Mouse (Mus musculus): Measurements from ENCODE around the gene Pepd. TPM values are rescaled to one million over a fixed set of nuclear protein-coding genes. Genes with fewer than 3 reads are reported as not detected.

Gene Pepd
- polyA plus RNA-seq, 1 experiment from 2014 or later: 75.2 TPM

DNA sequence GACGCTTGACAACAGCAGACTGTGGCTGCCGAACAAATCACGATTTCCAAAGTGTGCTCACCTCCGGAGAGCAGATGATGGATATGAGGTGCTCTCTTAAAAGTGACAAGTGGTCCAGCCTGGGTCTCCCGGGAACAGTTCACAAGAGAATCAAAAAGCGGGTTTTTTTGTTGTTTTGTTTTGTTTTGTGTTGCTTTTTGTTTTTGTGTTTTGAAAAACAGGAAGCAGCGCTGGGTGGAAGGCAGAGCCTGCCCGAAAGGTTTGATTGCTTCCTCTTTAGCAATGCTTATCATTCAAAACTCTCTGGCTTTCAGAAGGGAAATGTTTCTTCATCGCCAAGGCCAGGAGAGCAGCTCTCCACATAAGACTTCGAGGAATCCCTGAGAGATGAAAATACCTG, 144.8 kb downstream of the Pepd start:
- Histone ChIP-seq H3K36me3 (peaks cover 13% of the 10 kb centered on the region), H3K9me3 (replicated peaks) (no peaks in the 10 kb centered on the region), H3K4me3 (peak overlapping the region; percentile 84), H3K27me3 (ENCODE audit: low read depth, poor library complexity, severe bottlenecking) (no peaks in the 10 kb centered on the region), H3K4me1 (peaks cover 17% of the 10 kb centered on the region), H3K27ac (peak overlapping the region; percentile 97)
- 29% methylated on average over 10 of the region's 10 CpGs for WGBS
- no peak for DNase-seq (ENCODE audit: low spot score)

DNA sequence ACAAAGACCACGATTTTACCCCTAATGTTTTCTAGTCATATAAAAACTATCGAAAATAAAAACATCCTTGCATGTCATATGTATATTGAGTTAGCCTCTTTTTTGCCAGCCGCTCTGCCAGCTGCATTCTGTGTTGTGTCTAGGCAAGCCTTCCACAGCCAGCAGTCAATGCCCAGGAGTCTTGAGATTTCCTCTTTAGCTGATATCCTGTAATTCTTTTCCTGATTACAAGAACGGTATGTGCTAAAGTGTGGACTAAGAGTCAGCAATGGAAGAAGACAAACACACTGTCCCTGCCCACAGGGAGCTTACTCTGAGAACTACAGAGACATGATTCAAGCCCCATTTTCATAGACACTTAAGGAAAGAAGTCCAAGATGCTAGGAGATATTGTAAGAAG, 145.4 kb downstream of the Pepd start:
- no peak overlapping the region for H3K4me3 ChIP-seq
- WGBS: 86% methylated on average over 4 of the region's 4 CpGs

DNA sequence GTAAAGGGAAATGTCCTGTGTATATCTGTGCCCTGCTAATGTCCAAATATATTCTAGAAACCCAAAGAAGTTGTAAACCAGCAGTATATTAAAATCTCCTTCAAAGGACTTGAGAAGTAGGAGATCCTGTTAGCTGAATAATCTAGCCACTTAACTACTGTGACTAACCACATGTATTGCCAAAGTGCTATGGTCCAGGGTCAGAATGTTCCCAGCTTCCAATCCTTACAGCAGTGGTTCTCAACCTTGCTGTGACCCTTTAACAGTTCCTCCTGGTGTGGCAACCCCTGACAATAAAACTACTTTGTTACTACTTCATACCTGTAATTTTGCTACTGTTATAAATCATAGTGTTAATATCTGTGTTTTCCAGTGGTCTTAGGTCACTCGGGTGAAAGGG, 146.2 kb downstream of the Pepd start:
- Histone ChIP-seq H3K4me1 (peaks cover 17% of the 10 kb centered on the region), H3K9me3 (replicated peaks) (no peaks in the 10 kb centered on the region), H3K27ac (no peak overlapping the region), H3K36me3 (peaks cover 3% of the 10 kb centered on the region), H3K27me3 (ENCODE audit: low read depth, poor library complexity, severe bottlenecking) (no peaks in the 10 kb centered on the region), H3K4me3 (no peak overlapping the region)
- 78% methylated on average over 1 of the region's 1 CpGs for WGBS
- DNase-seq (ENCODE audit: low spot score): no peak

More for the DNA sequence above, 145.4 kb downstream of the Pepd start:
- Histone ChIP-seq H3K4me1 (peaks cover 17% of the 10 kb centered on the region), H3K9me3 (replicated peaks) (no peaks in the 10 kb centered on the region), H3K36me3 (peaks cover 11% of the 10 kb centered on the region), H3K27me3 (ENCODE audit: low read depth, poor library complexity, severe bottlenecking) (no peaks in the 10 kb centered on the region), H3K27ac (no peak overlapping the region)
- DNase-seq (ENCODE audit: low spot score): no peak

DNA sequence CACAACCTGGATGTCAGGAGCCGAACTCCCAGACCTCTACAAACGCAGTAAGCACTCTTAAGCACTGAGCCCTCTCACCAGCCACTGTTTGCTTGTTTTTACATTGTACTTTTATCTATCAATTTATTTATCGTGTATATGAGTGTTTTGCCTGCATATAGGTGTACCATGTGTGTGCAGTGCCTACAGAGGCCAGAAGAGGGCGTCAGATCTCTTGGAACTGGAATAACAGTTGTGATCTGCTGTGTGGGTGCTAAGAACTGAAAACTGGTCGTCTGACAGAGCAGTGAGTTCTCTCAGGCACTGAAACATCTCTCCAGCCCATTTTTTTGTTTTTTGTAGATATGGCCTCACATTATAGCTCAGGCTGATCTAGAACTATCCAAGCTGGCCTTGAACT, 147.3 kb downstream of the Pepd start:
- Histone ChIP-seq H3K27ac (no peak overlapping the region), H3K4me3 (no peak overlapping the region), H3K4me1 (peaks cover 16% of the 10 kb centered on the region), H3K36me3 (no peaks in the 10 kb centered on the region), H3K9me3 (replicated peaks) (no peaks in the 10 kb centered on the region), H3K27me3 (ENCODE audit: low read depth, poor library complexity, severe bottlenecking) (no peaks in the 10 kb centered on the region)
- WGBS: 75% methylated on average over 5 of the region's 5 CpGs
- no peak for DNase-seq (ENCODE audit: low spot score)

DNA sequence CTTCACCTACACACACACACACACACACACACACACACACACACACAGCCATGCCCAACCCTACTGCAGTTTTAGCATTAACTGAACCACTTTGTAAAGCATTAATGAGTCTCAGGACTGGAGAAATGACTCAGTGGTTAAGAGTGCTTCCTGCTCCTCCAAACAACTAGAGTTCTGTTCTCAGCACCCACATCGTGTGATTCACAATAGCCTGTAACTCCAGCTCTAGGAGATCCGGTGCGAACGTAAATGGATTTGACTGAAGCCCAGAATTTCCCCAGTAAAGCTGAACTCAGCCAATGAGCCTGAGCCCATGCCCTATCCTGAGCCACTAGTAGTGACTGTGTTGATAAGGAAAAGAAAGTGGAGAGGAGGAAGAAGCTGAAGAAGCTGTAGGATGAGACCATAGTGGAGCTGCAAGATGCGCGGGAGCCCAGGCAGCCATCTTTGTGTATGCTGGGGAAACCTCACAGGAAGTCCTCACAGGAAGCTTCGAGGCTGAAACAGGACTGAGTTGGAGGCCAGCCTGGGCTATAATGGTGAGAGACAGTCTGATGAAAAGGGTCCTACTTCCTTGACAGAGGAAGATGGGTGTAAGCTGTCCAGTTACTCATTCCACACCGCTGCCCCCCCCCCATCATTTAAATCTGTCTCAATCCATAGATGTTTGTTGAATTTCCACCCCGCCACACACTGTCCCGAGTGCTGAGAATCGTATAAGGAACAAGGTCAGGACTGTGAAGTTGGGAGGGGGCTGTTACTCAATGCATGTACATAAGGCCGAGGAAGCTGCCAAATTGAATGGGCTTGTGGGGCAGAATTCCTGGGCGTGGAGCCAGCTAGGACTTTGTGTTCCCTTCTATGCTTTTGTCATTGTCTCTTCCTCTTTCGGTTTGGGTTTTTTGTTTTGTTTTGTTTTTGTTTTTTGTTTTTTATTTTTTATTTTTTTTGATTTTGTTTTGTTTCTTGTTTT, 152.4 kb downstream of the Pepd start:
- H3K27me3 ChIP-seq (ENCODE audit: low read depth, poor library complexity, severe bottlenecking): no peaks in the 10 kb centered on the region
- no peak for DNase-seq (ENCODE audit: low spot score)
- H3K36me3 ChIP-seq: no peaks in the 10 kb centered on the region
- H3K4me3 ChIP-seq: no peak overlapping the region
- no peaks in the 10 kb centered on the region for H3K4me1 ChIP-seq
- H3K9me3 ChIP-seq (replicated peaks): no peaks in the 10 kb centered on the region
- WGBS: 87% methylated on average over 14 of the region's 14 CpGs
- H3K27ac ChIP-seq: no peak overlapping the region

DNA sequence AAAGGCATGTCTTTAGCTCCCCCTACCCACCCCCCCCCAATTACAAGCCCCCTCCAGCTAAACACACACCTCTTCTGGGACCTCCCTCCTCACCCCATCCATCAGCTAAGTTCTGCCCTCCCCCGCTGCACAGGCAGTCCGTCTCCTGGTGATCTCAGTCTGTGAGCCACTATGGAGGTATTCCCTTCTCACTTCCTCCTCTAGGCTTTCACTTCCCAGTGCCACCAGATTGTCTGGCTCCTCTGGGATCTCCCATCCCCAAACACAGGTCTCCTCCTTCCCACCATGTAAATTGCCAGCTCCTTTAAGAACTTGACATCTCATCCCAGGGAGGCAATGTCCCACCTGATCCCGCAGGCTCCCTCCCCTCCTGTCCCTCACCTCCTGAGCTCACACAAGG, 153.8 kb downstream of the Pepd start:
- no peaks in the 10 kb centered on the region for H3K27me3 ChIP-seq (ENCODE audit: low read depth, poor library complexity, severe bottlenecking)
- WGBS: 71% methylated on average over 3 of the region's 3 CpGs
- no peak overlapping the region for H3K27ac ChIP-seq
- H3K4me3 ChIP-seq: no peak overlapping the region
- no peaks in the 10 kb centered on the region for H3K4me1 ChIP-seq
- H3K9me3 ChIP-seq (replicated peaks): no peaks in the 10 kb centered on the region
- H3K36me3 ChIP-seq: no peaks in the 10 kb centered on the region
- no peak for DNase-seq (ENCODE audit: low spot score)

DNA sequence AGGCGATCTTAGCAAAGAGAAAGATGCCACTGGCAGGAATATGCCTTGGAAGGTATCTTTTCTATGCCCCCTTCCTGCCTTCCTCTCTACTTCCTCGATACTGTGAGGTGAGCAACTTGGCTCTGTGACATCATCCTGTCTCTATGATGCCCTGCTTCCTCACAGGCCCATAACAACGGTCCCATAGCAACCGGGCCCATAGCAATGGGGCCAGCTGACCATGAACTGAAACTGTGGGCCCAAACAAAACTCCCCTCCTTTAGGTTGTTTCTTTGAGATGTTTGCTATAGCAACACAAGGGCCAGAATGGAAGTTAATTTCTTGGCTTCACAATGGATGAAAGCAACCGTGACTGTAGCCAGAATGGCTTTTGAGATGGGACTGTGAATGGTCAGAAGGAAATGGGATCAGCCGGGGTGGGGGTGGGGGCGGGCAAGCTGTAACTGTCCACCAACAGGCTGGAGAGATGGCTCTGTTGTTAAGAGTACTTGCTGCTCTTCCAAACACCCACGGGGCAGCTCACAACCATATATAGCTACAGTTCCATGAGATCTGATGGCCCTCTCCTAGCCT, 154.5 kb downstream of the Pepd start:
- Histone ChIP-seq H3K36me3 (no peaks in the 10 kb centered on the region), H3K27ac (no peak overlapping the region), H3K4me3 (no peak overlapping the region), H3K9me3 (replicated peaks) (no peaks in the 10 kb centered on the region), H3K27me3 (ENCODE audit: low read depth, poor library complexity, severe bottlenecking) (no peaks in the 10 kb centered on the region), H3K4me1 (no peaks in the 10 kb centered on the region)
- no peak for DNase-seq (ENCODE audit: low spot score)
- 84% methylated on average over 8 of the region's 8 CpGs for WGBS

DNA sequence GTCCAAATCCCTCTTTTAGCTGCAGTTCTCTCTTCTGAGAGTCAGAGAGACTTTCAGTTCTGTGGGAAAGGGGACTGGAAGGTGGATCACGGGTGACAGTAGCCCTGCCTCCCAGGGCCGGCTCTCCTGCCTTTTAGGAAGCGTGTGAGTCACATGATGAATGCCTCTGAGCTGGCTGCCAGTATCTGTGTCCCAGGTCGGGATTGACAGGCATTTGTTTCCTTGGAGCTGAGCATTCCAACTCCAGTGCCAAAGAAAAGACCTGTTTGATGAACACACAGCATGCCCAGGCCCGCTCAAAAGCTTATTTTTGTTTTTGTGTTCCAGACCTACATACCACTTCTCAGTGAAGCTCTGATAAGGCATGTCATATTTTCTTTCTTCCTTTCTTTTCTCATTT, 164.5 kb downstream of the Pepd start:
- Histone ChIP-seq H3K27ac (no peak overlapping the region), H3K4me3 (no peak overlapping the region), H3K27me3 (ENCODE audit: low read depth, poor library complexity, severe bottlenecking) (no peaks in the 10 kb centered on the region), H3K4me1 (peaks cover 15% of the 10 kb centered on the region), H3K9me3 (replicated peaks) (no peaks in the 10 kb centered on the region), H3K36me3 (no peaks in the 10 kb centered on the region)
- DNase-seq (ENCODE audit: low spot score): no peak
- WGBS: 50% methylated on average over 5 of the region's 5 CpGs

DNA sequence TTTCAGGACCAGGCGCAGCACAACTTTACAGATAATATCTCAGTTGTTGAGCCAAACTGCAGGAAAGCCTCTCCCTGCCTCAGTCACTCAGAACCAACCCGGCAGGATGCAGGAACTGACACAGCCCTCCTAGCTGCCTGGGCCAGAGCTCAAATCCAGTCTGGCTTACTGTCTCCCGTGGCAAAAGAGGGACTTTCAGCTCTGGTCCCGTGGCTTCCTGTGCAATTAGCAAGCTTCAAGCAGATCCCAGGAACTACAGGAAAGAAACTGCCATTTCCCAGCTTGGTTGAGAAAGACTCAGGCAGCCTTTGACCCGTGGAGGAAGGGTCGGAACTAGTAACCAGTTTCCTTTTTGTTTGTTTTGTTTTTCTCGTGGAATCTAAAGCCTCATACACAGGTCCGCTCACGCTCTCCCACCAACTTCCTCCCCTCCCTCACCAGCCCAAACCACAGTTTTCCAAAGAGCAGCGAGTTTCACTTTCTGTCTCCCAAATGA, 168.7 kb downstream of the Pepd start:
- Histone ChIP-seq H3K4me3 (no peak overlapping the region), H3K27ac (peak overlapping the region; percentile 64), H3K27me3 (ENCODE audit: low read depth, poor library complexity, severe bottlenecking) (peaks cover 14% of the 10 kb centered on the region), H3K4me1 (peaks cover 21% of the 10 kb centered on the region), H3K9me3 (replicated peaks) (no peaks in the 10 kb centered on the region), H3K36me3 (no peaks in the 10 kb centered on the region)
- 39% methylated on average over 10 of the region's 10 CpGs for WGBS
- peak; percentile 42 for DNase-seq (ENCODE audit: low spot score)

DNA sequence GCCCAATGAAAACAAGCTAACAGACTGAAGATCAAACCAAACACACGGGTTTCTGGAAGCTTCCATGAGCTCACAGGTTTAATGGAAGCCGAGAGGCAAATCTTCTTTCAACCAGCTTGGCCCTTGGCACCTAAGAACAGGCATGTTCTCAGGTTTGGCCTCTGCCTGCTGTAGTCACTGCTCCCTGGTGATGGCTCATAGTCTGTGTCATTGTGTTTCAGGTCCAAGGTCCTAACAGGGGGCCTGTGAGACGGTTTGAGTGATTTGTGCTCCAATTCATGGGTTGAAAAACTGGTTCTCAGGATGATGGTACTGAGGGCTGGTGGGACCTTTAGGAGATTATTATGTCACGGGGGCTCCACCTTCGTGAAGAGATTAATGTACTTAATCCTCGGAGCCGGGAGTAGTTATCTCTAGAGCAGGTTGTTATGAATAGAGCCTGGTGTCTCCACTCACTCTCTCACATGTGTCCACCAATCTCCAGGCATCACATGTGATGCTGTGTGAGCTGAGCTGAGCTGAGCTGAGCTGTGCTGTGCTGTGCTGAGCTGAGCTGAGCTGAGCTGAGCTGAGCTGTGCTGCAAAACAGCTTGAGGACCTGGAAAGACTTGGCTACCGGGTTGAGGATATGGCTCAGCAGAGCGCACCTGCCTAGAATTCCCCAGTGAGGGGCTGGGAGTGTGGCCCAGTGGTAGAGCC, 169.4 kb downstream of the Pepd start:
- no peaks in the 10 kb centered on the region for H3K9me3 ChIP-seq (replicated peaks)
- H3K27ac ChIP-seq: peak overlapping the region; percentile 64

DNA sequence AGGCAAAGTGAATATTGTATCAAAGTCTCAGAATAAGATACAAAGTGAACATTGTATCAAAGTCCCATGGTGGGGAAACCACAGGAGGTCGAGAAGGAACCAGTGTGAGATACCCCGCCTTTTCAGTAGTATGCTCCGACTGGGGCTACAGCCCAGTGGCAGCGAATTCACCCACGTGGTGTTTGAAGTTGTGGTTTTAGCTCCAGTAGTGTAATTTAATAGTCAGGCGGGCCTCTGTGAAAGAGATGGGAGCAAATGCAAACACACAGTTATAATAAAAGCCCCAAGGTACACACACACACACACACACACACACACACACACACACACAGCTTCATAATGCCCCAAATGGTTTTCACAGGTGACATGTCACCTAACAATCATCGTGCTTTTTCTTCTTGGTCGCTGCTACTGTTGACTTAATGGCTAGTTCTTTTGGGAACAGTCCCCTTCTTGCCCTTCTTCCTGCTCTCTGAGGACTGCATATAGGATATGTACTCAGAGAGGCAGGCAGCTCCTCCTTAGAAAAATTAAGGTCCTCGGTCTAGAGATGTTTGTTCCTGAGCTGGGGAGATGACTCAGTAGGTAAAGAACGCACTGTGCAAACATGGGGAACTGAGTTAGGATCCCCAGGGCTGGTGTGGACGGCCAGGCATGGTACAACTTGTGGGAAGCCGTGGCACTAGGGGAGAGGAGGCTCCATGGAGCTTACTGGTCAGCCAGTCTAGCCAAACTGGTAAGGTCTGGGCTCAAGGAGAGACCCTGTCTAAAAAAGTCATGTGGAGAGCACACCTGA, 172.6 kb downstream of the Pepd start:
- Histone ChIP-seq H3K36me3 (no peaks in the 10 kb centered on the region), H3K4me1 (peaks cover 33% of the 10 kb centered on the region), H3K4me3 (no peak overlapping the region), H3K27me3 (ENCODE audit: low read depth, poor library complexity, severe bottlenecking) (peaks cover 17% of the 10 kb centered on the region), H3K27ac (no peak overlapping the region), H3K9me3 (replicated peaks) (no peaks in the 10 kb centered on the region)
- DNase-seq (ENCODE audit: low spot score): no peak
- WGBS: 81% methylated on average over 12 of the region's 12 CpGs

More for the DNA sequence above, 169.4 kb downstream of the Pepd start:
- no peaks in the 10 kb centered on the region for H3K36me3 ChIP-seq
- H3K4me3 ChIP-seq: no peak overlapping the region
- DNase-seq (ENCODE audit: low spot score): no peak
- H3K27me3 ChIP-seq (ENCODE audit: low read depth, poor library complexity, severe bottlenecking): peaks cover 17% of the 10 kb centered on the region
- H3K4me1 ChIP-seq: peaks cover 27% of the 10 kb centered on the region
- 85% methylated on average over 9 of the region's 9 CpGs for WGBS

DNA sequence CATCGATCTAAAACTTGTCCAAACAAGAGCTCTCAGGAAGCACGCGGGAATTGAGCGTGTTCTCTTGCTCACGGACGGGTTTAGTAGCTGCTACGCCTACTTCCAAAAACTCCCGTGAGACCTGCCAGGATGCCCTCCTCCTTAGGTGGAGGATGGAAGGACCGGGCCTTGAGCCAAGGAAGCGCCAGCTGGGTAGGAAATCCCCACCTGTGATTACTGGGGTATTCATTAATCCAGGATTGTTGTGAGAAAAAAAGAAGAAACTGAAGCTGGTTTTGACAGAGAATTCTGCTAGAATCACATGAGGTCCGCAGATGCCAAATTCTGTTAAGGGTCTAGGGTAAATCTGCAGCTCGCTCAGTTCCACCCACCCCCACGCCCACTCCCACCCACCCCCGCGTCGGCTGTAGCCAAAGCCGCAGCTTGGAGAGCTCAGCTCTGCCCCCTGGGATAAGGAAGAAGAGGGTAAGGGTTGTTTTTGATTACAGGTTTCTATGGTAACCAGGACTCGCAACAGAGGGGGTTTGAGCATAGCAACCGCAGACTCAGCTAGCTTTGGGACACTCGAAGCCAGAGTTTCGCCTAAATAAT, 174.2 kb downstream of the Pepd start:
- no peaks in the 10 kb centered on the region for H3K9me3 ChIP-seq (replicated peaks)
- H3K27me3 ChIP-seq (ENCODE audit: low read depth, poor library complexity, severe bottlenecking): peaks cover 17% of the 10 kb centered on the region
- H3K27ac ChIP-seq: 0 out of 2 replicates have a peak overlapping the region, but pooled peaks have one; percentile 23
- WGBS: 3% methylated on average over 21 of the region's 21 CpGs
- H3K4me1 ChIP-seq: peaks cover 20% of the 10 kb centered on the region
- DNase-seq (ENCODE audit: low spot score): peak; percentile 55
- peak overlapping the region; percentile 41 for H3K4me3 ChIP-seq
- H3K36me3 ChIP-seq: no peaks in the 10 kb centered on the region
